13 mouse cellular contexts compared by ENCODE assay signal in genomic region chr3:123298283-123298682, GRCm38 (mm10). TPM values are rescaled to one million over a fixed set of nuclear protein-coding genes. Genes with fewer than 3 reads are reported as not detected.
A peak's percentile ranks its signal among the peaks of the same experiment; 100 is the strongest.
DNase-seq lines count a peak whose midpoint lies in the region; ATAC-seq and TF ChIP-seq lines count a peak whose summit lies in the region.
"Had no signal": no experiment of that assay in that cellular context is flagged by ENCODE, and none has a peak within 500 bp of the region (broad histone marks: within the 10 kb centered on the region; RNA-seq: fewer than 3 reads in every experiment).

No protein-coding gene starts in this region.

- H3K4me1 ChIP-seq in hindbrain, postnatal 0 days (ENCODE audit: insufficient read depth, low read length): no peaks in the 10 kb centered on the region
- H3K4me1 ChIP-seq in hindbrain, embryonic 12.5 days: 0 out of 2 replicates have a peak, but pooled peaks cover 4% of the 10 kb centered on the region
- H3K4me1 ChIP-seq: embryonic facial prominence, embryonic 12.5 days had no signal

- H3K36me3 ChIP-seq in hindbrain, postnatal 0 days (ENCODE audit: insufficient read depth, low read length): peaks cover 13% of the 10 kb centered on the region; the same call in 1 of the 2 replicates
- no peaks in the 10 kb centered on the region for H3K36me3 ChIP-seq in hindbrain, embryonic 12.5 days
- H3K36me3 ChIP-seq: midbrain, embryonic 10.5 days had no signal

- H3K27me3 ChIP-seq in hindbrain, postnatal 0 days (ENCODE audit: insufficient read depth, low read length): no peaks in the 10 kb centered on the region
- no peaks in the 10 kb centered on the region for H3K27me3 ChIP-seq in hindbrain, embryonic 12.5 days
- H3K27me3 ChIP-seq: embryonic facial prominence, embryonic 12.5 days had no signal

- no peak overlapping the region for H3K9ac ChIP-seq in hindbrain, postnatal 0 days (replicated peaks; ENCODE audit: low read length)
- no peak overlapping the region for H3K9ac ChIP-seq in hindbrain, embryonic 12.5 days
- H3K9ac ChIP-seq: embryonic facial prominence, embryonic 12.5 days had no signal

- WGBS in hindbrain, postnatal 0 days: 56% methylated on average over 9 of the region's 9 CpGs
- WGBS in hindbrain, embryonic 12.5 days: 89% methylated on average over 9 of the region's 9 CpGs

- no peak for TF ChIP-seq CTCF in hindbrain, postnatal 0 days (IDR thresholded peaks at IDR 0.05; ENCODE audit: low read depth)

- ATAC-seq in hindbrain, postnatal 0 days: peak; percentile 67; the same call in 1 of the 2 replicates
- no peak for ATAC-seq in hindbrain, embryonic 12.5 days (ENCODE audit: low FRiP score)

- H3K27ac ChIP-seq in hindbrain, postnatal 0 days: no peak overlapping the region
- H3K27ac ChIP-seq in hindbrain, embryonic 12.5 days: no peak overlapping the region
- H3K27ac ChIP-seq: embryonic facial prominence, embryonic 12.5 days; hindbrain, embryonic 10.5 days; midbrain, embryonic 10.5 days had no signal

- H3K4me2 ChIP-seq in hindbrain, postnatal 0 days (ENCODE audit: low read depth, low read length): no peak overlapping the region
- no peak overlapping the region for H3K4me2 ChIP-seq in hindbrain, embryonic 12.5 days (replicated peaks)
- H3K4me2 ChIP-seq: embryonic facial prominence, embryonic 12.5 days had no signal

- peaks cover 3% of the 10 kb centered on the region; the same call in 1 of the 2 replicates for H3K9me3 ChIP-seq in hindbrain, postnatal 0 days (ENCODE audit: low read length)
- no peaks in the 10 kb centered on the region for H3K9me3 ChIP-seq in hindbrain, embryonic 12.5 days (replicated peaks)
- H3K9me3 ChIP-seq: embryonic facial prominence, embryonic 12.5 days; hindbrain, embryonic 10.5 days; midbrain, embryonic 10.5 days had no signal

- no peak overlapping the region for H3K4me3 ChIP-seq in hindbrain, postnatal 0 days (ENCODE audit: low read length)
- H3K4me3 ChIP-seq in hindbrain, embryonic 12.5 days: no peak overlapping the region
- H3K4me3 ChIP-seq: embryonic facial prominence, embryonic 12.5 days; hindbrain, embryonic 10.5 days; midbrain, embryonic 10.5 days had no signal

- peak; percentile 74 for DNase-seq in hindbrain, postnatal 0 days (ENCODE audit: low spot score)
- peak; percentile 67 to 82 for DNase-seq in frontal cortex, postnatal 25 days (ENCODE audit: low spot score in 2 of 2)
- DNase-seq in left cerebral cortex, adult 8-10 months (ENCODE audit: low spot score in 2 of 2): peak; percentile 69 to 90
- DNase-seq in gastrocnemius, postnatal 25 days: no peak
- DNase-seq in thymus, postnatal 14 days: no peak
- DNase-seq in ovary, adult 18-20 months (ENCODE audit: low spot score): no peak
- DNase-seq in heart, postnatal 25 days (ENCODE audit: low spot score): no peak
- DNase-seq: gastrocnemius, postnatal 14 days; kidney, postnatal 10 days had no signal

- intact Hi-C loops in heart, postnatal 25 days (cut with DNase I): no loop called here

RNA-seq across cellular contexts. Expression of gene Sec24d, which starts 31.0 kb away (rescaled TPM):
- 20.3 and 28.9 TPM in 2 replicates for total RNA-seq in hindbrain, postnatal 0 days (2014; rRNA removed)
- polyA plus RNA-seq in hindbrain, postnatal 0 days (2015; fragmentation: Nextera tagmentation; extraction: Ambion mirVana): 11.9 and 14.8 TPM in 2 replicates
- 33.0 and 38.8 TPM in 2 replicates for polyA plus RNA-seq in hindbrain, embryonic 12.5 days (2016; fragmentation: Nextera tagmentation; extraction: Ambion mirVana)
- total RNA-seq in left cerebral cortex, adult 8-10 months (2022): 10 to 100 TPM; 10.6 to 17.7 (median 13.4) TPM
- total RNA-seq in gastrocnemius, postnatal 25 days (2021): 10 to 100 TPM; 12.4 to 14.1 TPM
- total RNA-seq in heart, postnatal 25 days (2021): 10 to 100 TPM; 41.4 to 41.8 TPM

Comparison
In these comparisons a context has a peak if more than half of its experiments do, and no peak if none do; other contexts are left out.
1. DNase-seq: peak in hindbrain, postnatal 0 days (single experiment), frontal cortex, postnatal 25 days (2 of 2) and left cerebral cortex, adult 8-10 months (2 of 2); none in gastrocnemius, postnatal 25 days (single experiment), thymus, postnatal 14 days (single experiment), ovary, adult 18-20 months (single experiment) and heart, postnatal 25 days (single experiment).